Mouse (Mus musculus) heart, postnatal 36 days (tissue): ENCODE measurements around the gene H2afz. TPM values are rescaled to one million over a fixed set of nuclear protein-coding genes. Genes with fewer than 3 reads are reported as not detected.
"Not testable (repeated sequence)": the region's sequence is repeated elsewhere in the genome, so short reads cannot be mapped to it uniquely, and the experiment has no call there.

ENCODE experiments used
- DNase-seq, 2 experiments: peaks; one replicate each; pipeline ENCODE4 v3.0.0; 2021 to 2022
- intact Hi-C: fragments of 180-260 bp; cut with DNase I; formaldehyde crosslinking; loops from one replicate; pipeline ENCODE4 v1.15.1; 2025
- total RNA-seq, 2 experiments: library from RNA; stranded (reverse); gene quantifications; 2 replicates each; pipeline ENCODE4 v1.2.3; 2021

H2afz gene
- total RNA-seq, 2 experiments from 2014 or later: 60.4 to 61.0 TPM

GRCm38 (mm10) chr3:137900149-137900548, 35.9 kb downstream of the H2afz start:
- DNase-seq: no peak
- intact Hi-C loops: no loop called here

- no peak for DNase-seq
- intact Hi-C loops: loop anchor here (10.0 kb wide), 1 partner anchor 532 kb away; the partner anchor contains the start of gene Adh5
Measured at GRCm38 (mm10) chr3:137913093-137913492, 48.8 kb downstream of the H2afz start.

GRCm38 (mm10) chr3:137914567-137914966, 50.3 kb downstream of the H2afz start:
- intact Hi-C loops: loop anchor here (10.0 kb wide), 1 partner anchor 530 kb away; the partner anchor contains the start of gene Adh5

More at GRCm38 (mm10) chr3:137914567-137914966, 50.3 kb downstream of the H2afz start:
- not testable (repeated sequence) for DNase-seq

Other genes with a start within 250 kb of the H2afz start
- 1 to 10 TPM; 1.6 to 3.3 TPM for gene Ddit4l, start 242.9 kb upstream of the H2afz start, total RNA-seq
- gene Gm21962, start 193.0 kb upstream of the H2afz start, total RNA-seq: not detected
- gene Dnajb14, start 3.2 kb downstream of the H2afz start, total RNA-seq: 1 to 10 TPM; 8.4 to 8.8 TPM
- gene Lamtor3, start 54.0 kb downstream of the H2afz start, total RNA-seq: 10 to 100 TPM; 91.1 to 93.8 TPM
- gene Dapp1, start 117.1 kb downstream of the H2afz start, total RNA-seq: 1 to 10 TPM; 4.5 to 5.1 TPM
- gene 1110002E22Rik, start 200.6 kb downstream of the H2afz start, total RNA-seq: 10 to 100 TPM; 52.5 to 58.2 TPM
- under 1 TPM; 0.64 to 0.81 TPM for gene Gm5105, start 202.9 kb downstream of the H2afz start, total RNA-seq